Mouse (Mus musculus) retina, postnatal 7 days (tissue): ENCODE data around the gene Cdh4.

Experiments
- DNase-seq: peaks from one replicate; pipeline ENCODE4 v3.0.0-alpha.2; 2012; ENCODE audit warnings: low read depth, low spot score

Gene Cdh4

GRCm38 (mm10) chr2:179931741-179932140 is 489.5 kb downstream of the Cdh4 start:
- no peak for DNase-seq

- DNase-seq, result no peak
Measured at GRCm38 (mm10) chr2:179934165-179934564, 491.9 kb downstream of the Cdh4 start.

- no peak for DNase-seq
Measured at GRCm38 (mm10) chr2:179937091-179937490, 494.9 kb downstream of the Cdh4 start.

DNA sequence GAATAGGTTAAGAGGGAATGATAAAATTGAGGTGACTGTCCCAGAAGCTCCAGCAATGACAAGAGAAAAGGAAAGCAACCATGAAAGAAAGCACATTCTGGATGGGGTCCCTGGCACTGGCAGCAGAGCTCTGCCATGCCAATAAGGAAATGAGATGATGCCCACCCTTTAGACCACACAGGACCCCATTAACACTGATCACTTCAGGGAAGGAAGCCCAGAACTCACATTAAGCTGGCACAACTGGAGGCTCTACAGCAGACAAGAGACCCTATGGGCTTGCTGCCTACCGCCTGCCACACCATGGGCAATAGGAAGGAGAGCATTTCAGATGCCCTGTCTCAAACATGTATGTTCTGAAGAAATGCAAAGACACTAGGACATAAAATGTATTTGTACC is 499.5 kb downstream of the Cdh4 start:
- no peak for DNase-seq

- no peak for DNase-seq
Measured at GRCm38 (mm10) chr2:179945051-179945450, 502.8 kb downstream of the Cdh4 start.

- DNase-seq, result no peak
Measured at GRCm38 (mm10) chr2:179946496-179946895, 504.3 kb downstream of the Cdh4 start.

DNA sequence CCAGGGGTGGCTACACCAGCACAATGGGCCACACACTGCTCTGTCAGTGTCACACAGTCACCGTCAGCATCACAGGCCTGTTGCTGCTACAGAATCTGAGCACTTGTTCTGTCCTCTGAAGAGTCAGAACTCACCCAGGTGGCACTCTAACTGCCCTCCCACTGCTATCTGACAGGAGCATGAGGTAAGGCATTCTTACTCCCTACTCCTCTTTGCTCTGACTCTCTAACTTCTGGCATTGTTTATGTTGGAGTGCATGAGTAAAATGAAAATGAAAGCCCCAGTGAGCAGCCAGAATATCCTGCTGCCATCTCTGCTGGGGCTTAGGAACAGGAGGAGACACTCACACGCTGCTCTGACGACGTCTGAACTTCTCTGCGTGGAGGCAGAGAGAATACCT is 505.4 kb downstream of the Cdh4 start:
- no peak for DNase-seq

DNA sequence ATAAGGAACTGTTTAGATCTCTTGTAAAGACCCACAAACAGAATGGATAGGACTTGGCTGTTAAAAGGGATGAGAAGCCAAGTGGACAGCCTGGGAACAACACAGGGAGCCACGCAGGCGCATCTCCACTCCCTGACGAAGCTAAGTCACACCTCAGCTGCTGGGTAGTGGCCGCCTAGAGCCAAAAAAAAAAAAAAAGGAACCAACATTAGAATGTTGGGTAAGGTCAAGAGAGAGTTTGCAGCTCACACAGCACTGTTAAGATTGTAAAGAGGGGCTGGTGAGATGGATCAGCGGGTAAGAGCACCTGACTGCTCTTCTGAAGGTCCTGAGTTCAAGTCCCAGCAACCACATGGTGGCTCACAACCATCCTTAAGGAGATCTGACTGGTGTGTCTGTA is 506.6 kb downstream of the Cdh4 start:
- no peak for DNase-seq
